Mouse (Mus musculus): ENCODE measurements around the gene Swi5.

GRCm38 (mm10) chr2:32253352-32253751 is 34.5 kb downstream of the Swi5 start:
- TF ChIP-seq CTCF (IDR thresholded peaks at IDR 0.05; ENCODE audit: low read depth, low read length) (no peak), TAL1 (conservative IDR thresholded peaks at IDR 0.05; ENCODE audit: low read depth, low read length) (no peak), GATA1 (IDR thresholded peaks at IDR 0.05; ENCODE audit: borderline replicate concordance, low read length) (no peak), GATA2 (IDR thresholded peaks at IDR 0.05; ENCODE audit: borderline replicate concordance, low read depth, low read length) (no peak)
